Mouse (Mus musculus): ENCODE data around the gene Bsph2. TPM values are rescaled to one million over a fixed set of nuclear protein-coding genes. Genes with fewer than 3 reads are reported as not detected.
A peak's percentile ranks its signal among the peaks of the same experiment; 100 is the strongest.

Bsph2 gene
- total RNA-seq (2015) (not detected in 2 replicates), total RNA-seq (2017) (not detected in 2 replicates)

DNA sequence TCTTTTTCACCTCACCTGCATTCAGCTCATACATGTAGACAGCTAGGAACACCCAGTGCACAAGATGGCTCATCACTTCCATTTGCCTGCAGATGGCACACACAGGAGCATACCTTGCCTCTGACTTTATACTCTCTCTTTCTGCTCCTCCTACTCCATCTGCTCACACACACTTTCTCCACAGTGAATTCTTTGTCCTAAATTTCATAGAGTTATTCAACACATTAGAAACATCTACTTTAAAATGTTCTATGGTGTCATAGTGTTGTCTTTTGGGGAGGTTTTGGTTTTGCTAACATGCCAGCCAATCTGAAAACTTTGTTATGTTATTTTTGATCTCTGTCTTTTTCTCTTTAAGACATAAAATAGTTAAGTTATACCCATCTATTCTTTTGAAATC, at the start of gene Bsph2:
Gene Bsph2, minus strand, starts transcription at position 101 of the 400 bp plus-strand sequence.
- no peak for ATAC-seq (replicated peaks; ENCODE audit: poor library complexity)

DNA sequence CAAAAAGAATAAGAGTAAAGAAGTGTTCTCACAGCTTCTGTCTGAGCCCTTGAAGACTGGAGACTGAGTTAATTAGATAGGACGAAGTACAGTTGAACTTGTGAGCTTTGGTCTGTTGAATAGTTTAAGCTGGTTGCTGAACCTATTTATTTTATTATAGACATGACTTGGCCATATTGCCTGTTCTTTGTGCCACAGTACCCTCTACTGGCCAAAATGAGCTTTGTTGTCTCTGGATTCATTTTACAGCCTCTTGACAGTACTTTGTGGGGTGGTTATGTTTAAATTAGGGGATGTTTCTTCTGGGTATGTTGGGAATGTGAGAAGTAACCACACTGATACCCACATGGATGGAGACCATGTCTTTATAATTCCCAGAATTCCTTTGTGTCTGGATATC, 59.3 kb downstream of the Bsph2 start:
- ATAC-seq (replicated peaks; ENCODE audit: poor library complexity), result peak; percentile 81

Other genes starting within 250 kb of the Bsph2 start
- gene Pla2g4c, start 246.4 kb downstream of the Bsph2 start, total RNA-seq (2015), result 0.89 and 1.2 TPM in 2 replicates
- 1.5 and 1.8 TPM in 2 replicates for gene Pla2g4c, start 246.4 kb downstream of the Bsph2 start, total RNA-seq (2017)
- gene Cabp5, start 172.9 kb downstream of the Bsph2 start, total RNA-seq (2015), result not detected in 2 replicates
- not detected in 2 replicates for gene Cabp5, start 172.9 kb downstream of the Bsph2 start, total RNA-seq (2017)
- not detected in 2 replicates for gene Bsph1, start 120.2 kb downstream of the Bsph2 start, total RNA-seq (2015)
- gene Bsph1, start 120.2 kb downstream of the Bsph2 start, total RNA-seq (2017), result not detected in 2 replicates
- not detected in 2 replicates for gene Sult2a5, start 52.9 kb upstream of the Bsph2 start, total RNA-seq (2015)
- gene Sult2a5, start 52.9 kb upstream of the Bsph2 start, total RNA-seq (2017), result not detected in 2 replicates
- gene Sult2a2, start 162.4 kb upstream of the Bsph2 start, total RNA-seq (2015), result not detected in 2 replicates
- not detected in 2 replicates for gene Sult2a2, start 162.4 kb upstream of the Bsph2 start, total RNA-seq (2017)

Measured in megakaryocyte progenitor cell, adult 5-6 weeks (primary cell).